Mouse (Mus musculus): Measurements from ENCODE around the gene Atp8b2.

Gene Atp8b2

DNA sequence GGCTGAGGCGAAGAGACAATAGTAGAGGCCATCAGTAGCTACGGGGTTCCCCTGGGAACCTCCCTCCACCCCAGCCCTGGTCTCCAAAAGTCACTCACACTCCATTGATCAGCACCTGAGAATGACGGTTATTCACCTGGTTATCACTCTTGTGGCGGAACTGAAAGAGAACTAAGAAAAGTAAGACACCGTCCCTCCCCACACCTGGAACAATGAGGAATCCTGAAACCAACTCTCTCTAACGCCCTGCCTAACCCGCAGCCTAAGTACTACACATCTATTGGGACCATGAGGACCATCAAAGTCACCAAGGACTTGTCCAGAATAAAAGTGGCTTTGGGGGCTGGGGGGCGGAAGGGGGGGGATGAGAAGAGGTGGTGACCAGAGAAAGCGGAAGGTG is 5.4 kb downstream of the Atp8b2 start:
- DNase-seq: no peak

DNA sequence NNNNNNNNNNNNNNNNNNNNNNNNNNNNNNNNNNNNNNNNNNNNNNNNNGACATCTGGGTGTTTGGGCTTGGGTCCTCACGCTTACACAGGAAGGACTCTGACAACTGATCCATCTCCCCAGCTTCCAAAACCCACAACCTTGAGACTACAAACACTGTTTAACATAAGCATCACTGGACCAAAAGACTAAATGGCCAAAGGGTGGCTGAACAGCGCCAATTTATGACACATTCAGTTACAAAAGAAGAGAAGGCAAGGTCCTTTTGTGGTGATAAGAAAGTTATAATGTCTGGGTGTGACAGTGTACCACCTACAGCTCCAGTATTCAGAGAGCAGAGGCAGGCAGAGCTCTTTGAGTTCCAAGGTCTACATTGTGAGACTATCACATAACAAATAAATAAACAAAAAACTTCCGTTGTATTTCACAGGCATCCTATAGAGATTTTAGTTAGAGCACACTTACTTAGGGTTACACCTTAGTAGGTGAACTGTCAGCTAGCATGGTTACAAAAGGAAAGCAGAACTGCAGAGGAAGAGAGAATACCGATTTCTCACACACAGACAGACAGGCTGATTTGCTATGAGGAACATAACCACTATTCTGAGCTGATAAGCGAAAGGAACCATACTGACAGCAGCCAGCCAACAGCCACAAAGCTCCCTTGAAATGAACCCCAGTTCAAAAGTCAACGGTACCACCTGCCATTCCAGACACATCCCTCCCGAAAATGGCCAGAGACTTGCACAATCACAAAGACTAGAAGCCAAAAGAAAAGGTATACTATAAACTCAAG is 6.9 kb downstream of the Atp8b2 start:
- DNase-seq: no peak

DNA sequence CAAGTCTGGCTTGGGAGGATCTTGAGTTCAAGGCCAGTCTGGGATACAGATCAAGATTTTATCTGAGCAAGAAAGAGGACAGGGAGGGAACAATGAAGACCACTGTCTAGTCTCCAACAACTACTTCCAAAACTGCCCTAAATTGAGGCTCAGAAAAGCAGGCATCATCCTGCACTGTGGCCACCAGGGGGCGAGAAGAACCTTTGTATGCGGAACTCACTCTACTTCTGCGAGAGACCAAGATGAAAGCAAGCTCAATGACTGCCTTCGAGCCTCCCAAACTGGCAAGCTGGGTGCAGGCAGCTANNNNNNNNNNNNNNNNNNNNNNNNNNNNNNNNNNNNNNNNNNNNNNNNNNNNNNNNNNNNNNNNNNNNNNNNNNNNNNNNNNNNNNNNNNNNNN is 9.9 kb downstream of the Atp8b2 start:
- DNase-seq: peak; percentile 83

DNA sequence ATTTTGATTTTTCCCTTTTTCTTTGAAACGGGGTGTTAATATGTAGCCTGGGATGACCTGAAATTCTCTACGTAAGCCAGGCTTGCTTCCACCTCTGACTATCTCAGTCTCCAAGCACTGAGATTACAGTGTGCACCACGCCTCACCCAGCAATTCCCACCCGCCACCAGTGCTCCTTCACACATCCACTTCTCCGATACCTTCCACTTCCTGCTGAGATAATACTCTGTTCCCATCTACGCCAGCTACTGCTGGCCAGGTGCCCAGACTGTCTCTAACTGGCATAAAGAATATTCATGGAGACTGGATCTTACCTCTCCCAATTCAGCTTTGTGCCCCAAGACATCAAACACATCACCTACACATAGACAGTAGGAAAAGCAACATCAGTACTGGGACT is 14.7 kb downstream of the Atp8b2 start:
- no peak for DNase-seq

GRCm38 (mm10) chr3:89948021-89948420 is 15.3 kb downstream of the Atp8b2 start:
- no peak for DNase-seq

- DNase-seq: no peak
Measured at GRCm38 (mm10) chr3:89945026-89945425, 18.3 kb downstream of the Atp8b2 start.

- DNase-seq: no peak
Measured at GRCm38 (mm10) chr3:89942894-89943293, 20.4 kb downstream of the Atp8b2 start.

DNA sequence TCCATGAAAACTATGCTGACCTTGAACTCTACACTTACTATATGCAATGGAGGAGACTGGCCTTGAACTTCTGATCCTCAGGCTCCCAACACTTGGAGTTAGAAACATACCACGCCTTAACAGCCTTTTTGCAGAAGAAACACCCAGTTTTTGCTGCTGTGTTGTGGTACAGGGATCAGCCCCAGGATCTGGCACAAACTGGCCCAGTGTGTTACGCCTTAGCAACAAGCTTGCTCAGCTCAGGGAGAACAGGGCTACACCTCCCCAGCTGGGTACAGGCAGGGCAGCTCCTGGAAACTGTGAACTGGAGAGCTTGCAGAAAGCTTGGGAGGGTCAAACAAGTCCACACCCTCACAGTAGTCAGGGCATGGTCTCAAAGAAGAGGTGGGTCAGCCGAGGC is 26.8 kb downstream of the Atp8b2 start:
- DNase-seq: no peak

- no peak for DNase-seq
Measured at GRCm38 (mm10) chr3:89932925-89933324, 30.4 kb downstream of the Atp8b2 start.

DNA sequence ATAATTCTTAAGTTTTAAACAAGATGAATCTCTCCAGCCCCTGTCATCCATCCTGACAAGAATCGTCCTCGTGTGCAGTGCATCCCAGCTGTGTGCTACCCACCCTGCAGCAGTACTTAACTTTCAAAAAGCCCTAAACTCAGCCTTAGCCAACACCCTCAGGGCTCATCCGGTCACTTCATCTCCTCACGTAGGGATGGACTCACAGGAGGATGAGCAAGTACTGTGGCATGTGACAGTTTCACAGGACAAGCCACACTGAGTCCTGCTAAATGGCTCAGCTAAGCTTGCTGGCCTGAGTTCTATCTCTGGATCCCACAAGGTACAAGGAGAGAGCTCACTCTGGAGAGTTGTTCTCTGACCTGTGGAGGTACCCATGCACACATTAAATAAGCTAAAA is 34.4 kb downstream of the Atp8b2 start:
- no peak for DNase-seq

- DNase-seq: no peak
Measured at GRCm38 (mm10) chr3:89926440-89926839, 36.9 kb downstream of the Atp8b2 start.

DNA sequence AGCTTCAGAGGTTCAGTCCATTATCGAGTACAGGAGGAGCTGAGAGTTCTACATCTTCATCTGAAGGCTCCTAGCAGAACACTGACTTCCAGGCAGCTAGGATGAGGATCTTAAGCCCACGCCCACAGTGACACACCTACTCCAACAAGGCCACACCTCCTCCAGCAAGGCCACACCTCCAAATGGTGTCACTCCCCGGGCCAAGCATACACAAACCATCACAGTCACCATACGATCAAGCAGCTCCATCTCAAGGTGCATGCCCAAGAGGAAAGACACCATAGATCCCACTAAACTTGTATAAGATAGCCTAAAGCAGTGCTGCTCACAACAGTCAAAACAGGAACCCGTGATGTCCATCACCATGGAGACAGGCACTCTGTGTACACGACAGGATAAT is 42.6 kb downstream of the Atp8b2 start:
- no peak for DNase-seq

- DNase-seq: no peak
Measured at GRCm38 (mm10) chr3:89917408-89917807, 45.9 kb downstream of the Atp8b2 start.

- DNase-seq: no peak
Measured at GRCm38 (mm10) chr3:89916622-89917021, 46.7 kb downstream of the Atp8b2 start.

GRCm38 (mm10) chr3:89914700-89915099 is 48.6 kb downstream of the Atp8b2 start:
- DNase-seq: no peak

DNA sequence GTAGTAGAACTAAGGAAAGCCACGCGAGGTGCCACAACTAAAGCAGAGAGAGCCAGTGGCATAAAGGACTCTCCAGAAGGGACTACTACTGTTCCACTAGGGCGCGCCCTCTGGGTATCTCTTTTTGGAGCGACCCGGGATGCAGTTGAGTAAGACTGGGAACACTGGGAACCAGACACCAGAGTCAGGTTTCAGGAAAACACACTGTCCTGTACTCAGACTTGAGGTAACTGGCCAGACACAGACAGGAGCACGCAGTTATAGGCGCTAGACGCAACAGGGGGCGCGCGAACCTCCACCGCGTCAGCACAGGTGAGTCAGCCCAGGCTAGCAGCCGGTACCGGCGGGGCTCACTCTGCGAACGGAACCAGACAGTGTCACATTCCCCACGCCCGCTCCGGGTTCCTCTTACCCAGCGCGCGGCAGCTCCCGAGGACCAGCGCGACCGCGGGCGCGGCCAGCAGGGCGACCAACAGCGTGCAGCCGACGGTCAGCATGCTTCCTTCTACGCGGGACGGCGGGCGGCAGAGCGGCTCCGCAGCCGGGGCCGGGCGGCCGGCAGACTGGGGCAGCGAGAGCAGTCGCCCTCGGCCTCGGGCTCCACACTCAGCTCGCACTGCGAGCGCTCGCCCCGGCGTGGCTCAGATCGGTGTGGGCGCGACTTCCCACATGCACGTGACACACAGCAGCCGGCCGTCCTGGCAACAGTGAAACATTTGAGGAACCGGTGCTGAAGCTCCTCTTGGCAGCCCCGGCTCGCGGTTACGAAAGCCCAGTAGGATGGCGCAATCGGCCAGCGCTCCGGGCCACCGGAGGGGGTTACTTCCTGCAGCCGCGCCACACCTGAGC is 50.5 kb downstream of the Atp8b2 start, which contains the start of gene Il6ra:
Gene Il6ra, minus strand, starts transcription at position 654 of the 849 bp plus-strand sequence.
- DNase-seq: peak; percentile 64

DNA sequence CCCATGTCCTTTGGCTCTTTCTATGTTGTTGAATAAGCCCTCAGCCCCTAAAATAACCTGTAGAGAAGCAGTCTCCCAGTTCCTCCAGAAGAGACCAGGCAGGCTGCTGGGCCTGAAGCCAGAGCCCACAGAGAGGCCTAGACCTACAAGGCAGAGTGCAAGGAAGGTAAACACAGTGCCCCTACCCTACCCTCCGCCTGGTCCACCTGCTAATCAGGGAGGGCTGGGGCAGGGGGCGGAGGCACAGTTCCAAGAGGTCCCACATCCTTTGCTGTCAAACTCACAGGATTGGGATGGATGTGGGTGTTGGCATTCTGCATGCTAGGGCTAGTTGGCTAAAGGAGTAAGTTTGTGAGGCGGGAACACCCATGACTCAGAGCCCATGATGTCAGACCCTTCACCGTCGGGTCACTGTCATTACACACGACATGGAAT is 51.2 kb downstream of the Atp8b2 start:
- DNase-seq: no peak

GRCm38 (mm10) chr3:89911207-89911606 is 52.1 kb downstream of the Atp8b2 start:
- DNase-seq: peak; percentile 21

GRCm38 (mm10) chr3:89909703-89910542 is 53.4 kb downstream of the Atp8b2 start:
- DNase-seq: no peak

- no peak for DNase-seq
Measured at GRCm38 (mm10) chr3:89908836-89909235, 54.5 kb downstream of the Atp8b2 start.

DNA sequence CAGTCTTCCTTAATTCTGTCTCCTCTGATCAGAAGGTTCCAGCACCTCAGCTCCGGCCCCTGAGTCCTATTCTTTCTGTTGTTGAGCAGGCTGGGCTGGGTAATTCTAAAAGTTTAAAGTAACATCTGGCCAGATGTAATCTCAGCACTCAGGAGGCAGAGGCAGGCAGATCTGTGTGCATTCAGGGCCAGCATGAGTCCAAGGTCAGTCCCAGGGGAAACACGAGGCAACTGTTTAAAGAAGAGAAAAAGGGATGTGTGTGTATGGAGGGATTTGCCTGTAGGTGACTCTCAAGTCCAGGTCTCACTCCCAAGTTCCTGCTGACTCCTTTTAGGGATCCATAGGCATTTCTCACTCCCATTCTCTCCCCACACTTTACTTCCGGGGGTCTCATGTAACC is 55.5 kb downstream of the Atp8b2 start:
- DNase-seq: no peak

- no peak for DNase-seq
Measured at GRCm38 (mm10) chr3:89899511-89899908, 63.8 kb downstream of the Atp8b2 start.

- no peak for DNase-seq
Measured at GRCm38 (mm10) chr3:89898870-89899510, 64.3 kb downstream of the Atp8b2 start.
